Mouse (Mus musculus) ES-CJ7 (cell line): ENCODE data around the gene Rnf145.

Experiments used
- DNase-seq: peaks from one replicate; pipeline ENCODE4 v3.0.0; 2011; ENCODE audit warnings: low read depth, low spot score

Rnf145 gene

DNA sequence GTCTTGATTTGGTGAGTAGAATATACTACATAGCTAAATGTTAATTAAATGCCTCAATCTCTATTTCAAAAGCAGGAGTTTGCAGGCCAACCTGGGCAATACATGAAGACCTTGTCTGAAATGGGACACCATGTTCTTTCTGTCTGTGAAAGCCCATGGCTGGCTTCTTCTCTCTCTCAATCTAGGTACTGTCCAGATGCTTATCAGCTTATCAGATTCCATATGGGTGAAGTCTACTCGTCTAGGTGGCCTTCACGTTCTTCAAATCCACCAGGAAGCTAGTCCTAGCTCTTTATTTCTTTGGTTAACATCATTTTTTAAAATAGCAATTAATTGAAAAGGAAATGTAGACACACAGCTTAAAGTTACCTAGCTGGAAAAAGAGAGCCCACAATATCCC is 8.9 kb upstream of the Rnf145 start:
- DNase-seq = no peak

GRCm38 (mm10) chr11:44510371-44510770 is 8.4 kb upstream of the Rnf145 start:
- DNase-seq = no peak

- no peak for DNase-seq
These were observed 6.4 kb upstream of the Rnf145 start for GRCm38 (mm10) chr11:44512044-44513025.

DNA sequence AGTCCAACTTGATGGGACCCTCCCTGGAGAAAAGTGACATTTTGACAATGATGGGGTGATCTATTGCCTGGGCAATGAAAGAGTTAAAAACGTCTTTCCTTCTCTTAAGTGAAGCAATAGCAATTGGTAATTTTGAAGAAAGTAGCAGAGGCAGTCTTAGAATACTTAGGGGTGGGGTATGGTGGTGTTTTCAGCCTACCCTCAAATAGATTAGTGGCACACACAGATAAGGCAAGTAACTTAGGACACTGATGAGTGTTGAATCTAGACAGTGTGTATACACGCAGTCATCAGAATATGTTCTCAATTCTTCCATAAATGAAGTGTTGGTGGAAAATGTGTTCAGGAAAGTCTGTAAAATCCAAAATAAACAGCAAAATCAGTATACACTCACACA is 5.7 kb upstream of the Rnf145 start:
- DNase-seq = no peak

DNA sequence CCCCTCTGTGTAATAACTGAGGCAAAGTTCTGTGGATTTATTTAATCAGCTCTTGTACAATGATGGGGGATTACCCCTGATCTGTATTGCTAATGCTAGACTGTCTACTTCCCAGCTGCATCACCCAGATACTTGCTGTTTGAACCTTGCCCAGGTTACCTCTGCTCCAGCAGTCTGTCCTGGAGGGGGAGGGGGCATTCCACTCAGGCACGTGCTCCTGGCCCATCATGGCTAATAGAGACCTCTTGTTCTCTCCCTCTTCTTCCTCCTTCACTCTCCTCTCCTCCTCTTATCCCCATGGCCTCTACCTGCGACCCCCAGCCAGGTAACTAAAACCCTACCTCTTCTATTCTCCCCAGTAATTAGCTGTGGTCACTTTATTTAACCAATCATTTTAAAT is 4.1 kb upstream of the Rnf145 start:
- DNase-seq = no peak

GRCm38 (mm10) chr11:44516362-44516761 is 2.4 kb upstream of the Rnf145 start:
- no peak for DNase-seq

- peak; percentile 66 for DNase-seq
These were observed 1.0 kb upstream of the Rnf145 start for GRCm38 (mm10) chr11:44517561-44518280.

DNA sequence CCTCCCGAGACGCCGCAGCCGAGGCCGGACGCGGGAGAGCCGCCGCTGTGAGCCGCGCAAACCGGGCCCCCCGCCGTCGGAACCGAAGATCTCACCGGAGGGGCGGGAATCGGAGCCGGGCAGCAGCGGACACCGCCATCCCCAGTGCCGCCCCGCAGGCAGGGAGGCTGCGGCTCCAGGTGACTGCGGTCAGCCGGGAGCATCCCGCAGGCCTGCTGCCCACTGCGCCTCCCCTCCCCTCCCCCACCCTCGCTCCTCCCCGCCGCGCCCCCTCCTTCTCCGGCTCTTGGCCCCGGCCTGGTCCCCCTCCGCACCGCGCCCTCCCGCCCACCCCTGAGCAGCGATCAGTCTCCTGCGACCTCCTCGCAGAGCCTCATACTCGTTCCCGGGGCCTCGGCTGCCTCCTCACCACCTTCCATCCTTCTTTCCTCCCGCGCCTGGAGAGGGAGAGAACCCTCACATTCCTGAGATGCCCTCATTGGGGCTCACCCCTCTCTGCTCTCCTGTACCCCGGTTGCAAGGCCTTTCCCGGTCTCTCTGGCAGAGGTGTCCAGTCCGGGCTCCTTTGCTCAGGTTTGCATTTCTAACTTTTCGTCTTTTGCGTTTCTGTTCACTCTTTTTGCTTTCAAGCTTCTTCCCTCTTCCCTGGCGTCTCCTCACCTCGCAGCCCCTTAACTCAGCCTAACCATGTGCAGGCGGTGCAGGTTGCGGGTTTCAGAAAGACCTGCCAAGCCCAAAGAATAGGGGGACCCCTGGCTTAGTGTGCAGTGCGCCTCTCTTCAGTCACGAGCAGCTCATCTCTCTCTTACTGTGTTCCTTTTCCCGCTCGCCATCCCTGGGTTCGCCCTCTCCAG is 559 bp downstream of the Rnf145 start:
- peak; percentile 18 for DNase-seq

- peak; percentile 75 for DNase-seq
These were observed 1.4 kb downstream of the Rnf145 start for GRCm38 (mm10) chr11:44519950-44520761.

DNA sequence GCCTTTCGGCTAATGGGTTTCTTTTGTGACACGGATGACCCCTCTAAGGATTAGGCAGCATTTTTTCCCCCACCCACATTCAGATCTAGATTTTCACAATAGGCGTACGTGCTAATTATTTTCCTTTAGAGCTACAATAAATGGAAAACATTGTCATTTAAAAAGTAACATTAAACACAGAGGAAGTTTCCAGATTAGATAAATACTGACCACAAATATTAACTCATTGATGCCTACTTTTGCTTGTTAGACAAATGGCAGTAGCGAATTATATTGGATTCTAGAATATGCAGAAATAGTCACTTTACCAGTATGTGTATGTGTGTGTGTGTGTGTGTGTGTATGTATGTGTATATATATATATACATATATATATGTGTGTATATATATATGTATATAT is 3.8 kb downstream of the Rnf145 start:
- DNase-seq = no peak

DNA sequence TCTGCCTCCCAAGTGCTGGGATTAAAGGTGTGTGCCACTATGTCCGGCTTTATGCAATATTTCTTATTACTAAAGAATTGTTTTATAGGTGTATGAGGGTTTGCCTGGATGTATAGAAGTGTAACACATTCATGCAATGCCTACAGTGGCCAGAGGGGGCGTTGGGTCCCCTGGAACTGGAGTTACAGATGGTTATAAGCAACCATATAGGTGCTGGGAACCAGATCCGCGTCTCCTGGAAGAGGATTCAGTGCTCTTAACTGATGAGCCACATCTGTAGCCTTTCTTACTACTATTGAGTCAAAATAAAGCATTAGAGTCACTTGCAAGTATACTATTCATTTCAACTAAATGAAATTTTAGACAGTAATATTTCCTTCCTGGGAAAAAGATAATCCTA is 7.0 kb downstream of the Rnf145 start:
- peak; percentile 64 for DNase-seq

GRCm38 (mm10) chr11:44526654-44527263 is 8.0 kb downstream of the Rnf145 start:
- no peak for DNase-seq

GRCm38 (mm10) chr11:44528560-44529199 is 9.9 kb downstream of the Rnf145 start:
- DNase-seq = no peak

GRCm38 (mm10) chr11:44529200-44529599 is 10.4 kb downstream of the Rnf145 start:
- no peak for DNase-seq

DNA sequence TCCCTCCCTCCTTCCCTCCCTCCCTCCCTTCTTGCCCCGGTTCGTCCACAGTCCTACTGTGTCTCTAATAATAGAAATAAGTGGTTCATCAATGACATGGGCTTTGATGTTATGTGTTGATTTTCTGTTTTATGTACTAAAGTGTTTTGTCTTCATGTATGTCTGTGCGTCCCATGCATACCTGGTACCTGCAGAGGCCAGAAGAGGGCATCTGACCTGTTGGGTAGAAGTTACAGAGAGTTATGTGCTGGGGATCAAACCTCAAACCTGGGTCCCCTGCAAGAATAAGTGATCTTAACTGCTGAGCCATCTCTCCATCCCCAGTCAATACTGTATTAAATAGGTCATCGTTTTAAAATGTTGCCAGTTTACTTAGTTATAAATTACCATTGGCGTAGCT is 11.0 kb downstream of the Rnf145 start:
- DNase-seq = no peak

- no peak for DNase-seq
These were observed 11.6 kb downstream of the Rnf145 start for GRCm38 (mm10) chr11:44530382-44530781.

GRCm38 (mm10) chr11:44530867-44531266 is 12.1 kb downstream of the Rnf145 start:
- no peak for DNase-seq

DNA sequence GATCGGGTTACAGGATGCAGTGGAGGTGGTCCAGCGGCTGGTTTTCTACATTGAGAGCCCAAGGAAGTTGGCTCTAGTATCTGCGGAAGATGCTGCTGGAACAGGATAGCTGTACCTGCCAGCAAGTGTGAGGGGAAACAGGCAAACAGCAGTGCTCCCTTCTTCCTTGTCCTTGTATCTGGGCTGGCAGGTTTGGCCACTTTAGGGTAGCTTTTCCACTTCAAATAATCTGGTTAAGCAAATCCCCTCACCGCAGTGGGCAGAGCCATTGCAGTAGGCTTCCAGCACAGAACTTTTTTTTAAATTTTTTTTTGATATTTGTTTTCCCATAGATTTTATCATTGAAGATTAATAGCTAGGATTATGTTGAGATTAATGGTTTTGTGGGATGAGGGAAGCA is 12.9 kb downstream of the Rnf145 start:
- DNase-seq = no peak

DNA sequence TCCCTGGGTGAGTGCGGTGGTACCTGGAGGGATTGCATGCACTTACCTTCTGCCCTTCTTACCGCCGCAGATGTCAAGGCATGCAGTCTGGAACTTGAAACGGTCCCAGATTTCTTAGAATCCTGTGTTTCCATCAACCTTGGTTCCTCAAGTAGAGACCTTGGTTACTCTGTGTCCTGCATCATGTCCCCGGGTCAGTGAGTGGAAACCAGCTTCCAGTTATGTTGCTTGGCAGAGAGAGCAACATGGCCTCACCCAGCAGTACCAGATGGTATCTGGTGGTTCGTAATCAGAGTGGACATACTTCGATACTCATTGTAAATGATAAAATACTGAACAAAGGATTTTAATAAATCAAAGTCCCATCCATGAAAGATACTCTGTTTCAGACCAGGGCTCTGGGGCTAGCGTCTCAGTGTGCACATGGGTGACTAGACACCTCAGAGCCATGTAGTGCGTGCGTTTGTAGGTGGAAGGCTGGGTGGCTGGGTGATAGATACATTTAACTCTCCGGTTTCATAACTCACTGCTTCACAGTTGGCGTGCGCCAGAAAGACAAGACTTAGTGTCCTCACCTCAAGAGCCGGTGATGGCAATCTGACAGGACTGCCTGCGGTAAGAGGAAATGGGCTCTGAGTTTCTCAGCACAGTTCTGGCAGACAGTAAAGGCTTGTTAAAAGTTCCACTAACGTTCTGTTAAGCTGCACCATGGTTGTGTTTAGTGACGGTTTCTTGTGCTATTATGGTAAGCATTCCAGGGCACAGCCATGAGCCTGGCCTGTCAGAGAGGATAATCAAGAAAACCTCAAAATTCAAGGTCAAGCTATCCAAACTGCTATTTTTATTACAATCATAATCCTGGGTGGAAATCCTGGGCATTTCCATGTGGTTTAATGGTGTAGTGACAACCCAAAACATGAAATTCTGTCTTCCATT is 14.3 kb downstream of the Rnf145 start:
- DNase-seq = no peak
